Mouse (Mus musculus): ENCODE measurements around the gene Btg1-ps2.
"Not testable (repeated sequence)": the region's sequence is repeated elsewhere in the genome, so short reads cannot be mapped to it uniquely, and the experiment has no call there.

DNA sequence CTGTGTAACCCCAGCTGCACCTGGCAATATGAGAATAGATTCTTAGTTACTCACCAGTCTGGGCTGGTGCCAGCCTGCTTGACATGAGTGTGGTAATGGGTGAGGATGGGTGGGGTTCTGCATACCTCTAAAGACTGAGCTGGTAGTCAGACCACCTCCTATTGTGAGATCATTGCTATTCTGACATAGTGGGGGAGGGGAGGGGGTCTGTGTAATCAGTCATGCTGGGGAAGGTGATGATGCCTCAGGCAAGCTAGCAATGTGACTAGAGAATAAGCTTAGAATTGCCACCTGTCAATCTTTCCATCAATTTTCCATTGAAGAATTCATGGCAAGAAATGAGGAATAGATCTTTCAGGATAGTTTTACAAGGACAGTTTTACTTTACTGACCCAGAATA lies at the start of gene Btg1-ps2:
- not testable (repeated sequence) for TF ChIP-seq EP300 (optimal IDR thresholded peaks at IDR 0.05); CTCF (IDR thresholded peaks at IDR 0.05; ENCODE audit: low read depth)

All from stomach, postnatal 0 days (tissue).